Mouse (Mus musculus): ENCODE results near the gene Gm21970.

DNA sequence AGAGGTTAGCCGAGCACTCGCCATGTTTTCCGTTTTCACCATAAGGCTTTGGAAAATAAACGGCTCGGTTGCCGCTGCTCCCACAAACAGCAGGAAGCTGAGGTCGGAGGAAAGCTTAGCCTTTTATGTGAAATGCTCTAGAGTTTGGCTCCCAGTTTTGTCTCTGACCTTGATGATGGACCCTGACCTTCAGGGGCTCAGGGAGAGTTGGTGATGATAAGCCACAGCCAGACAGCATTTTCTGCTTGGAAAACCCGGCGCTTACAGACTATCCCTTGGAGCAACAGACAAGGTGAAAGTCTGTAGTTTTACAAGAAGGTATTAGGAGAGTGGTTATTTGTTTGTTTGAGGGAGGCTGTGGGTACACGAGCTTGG, 34.0 kb upstream of the Gm21970 start:
- no peak for TF ChIP-seq CTCF (IDR thresholded peaks at IDR 0.05; ENCODE audit: low read depth, low read length)
- TF ChIP-seq POLR2A (IDR thresholded peaks at IDR 0.05; ENCODE audit: borderline replicate concordance, low read depth, low read length): no peak
